Mouse (Mus musculus) erythroblast, embryonic 14.5 days (primary cell): ENCODE data around the gene Mboat7. TPM values are rescaled to one million over a fixed set of nuclear protein-coding genes. Genes with fewer than 3 reads are reported as not detected.
A peak's percentile ranks its signal among the peaks of the same experiment; 100 is the strongest.

Experiments
- H3K27me3 ChIP-seq: 2 replicates; pipeline ENCODE4 v1.6.1; 2012; ENCODE audit warnings: inconsistent platforms; ENCODE audit not compliant: control insufficient read depth
- H3K36me3 ChIP-seq: 2 replicates; pipeline ENCODE4 v1.6.1; 2012; ENCODE audit warnings: mild to moderate bottlenecking, inconsistent platforms; ENCODE audit not compliant: control insufficient read depth
- H3K4me1 ChIP-seq: 2 replicates; pipeline ENCODE4 v1.6.1; 2012; ENCODE audit warnings: inconsistent platforms; ENCODE audit not compliant: control insufficient read depth
- H3K4me3 ChIP-seq: replicated peaks from 2 replicates; pipeline ENCODE3; 2012; ENCODE audit warnings: moderate library complexity, mild to moderate bottlenecking, inconsistent platforms
- H3K9me3 ChIP-seq: 2 replicates; pipeline ENCODE4 v1.6.1; 2012; ENCODE audit warnings: low read length, inconsistent platforms, mixed read lengths; ENCODE audit not compliant: control insufficient read depth
- GATA1 ChIP-seq: IDR thresholded peaks from 2 replicates; pipeline ENCODE4 v1.6.1; 2012; ENCODE audit warnings: low read length, inconsistent platforms, mixed read lengths
- TAL1 ChIP-seq: IDR thresholded peaks from 3 replicates; pipeline ENCODE4 v1.6.1; 2012; ENCODE audit warnings: low read length, inconsistent platforms, mixed read lengths
- polyA plus RNA-seq: library from polyadenylated mRNA; stranded (reverse); fragments of >175 nt; gene quantifications from 2 replicates; pipeline ENCODE4 v1.2.3, GENCODE M21; 2012

The Mboat7 gene
- polyA plus RNA-seq, 1 experiment: 0.58 TPM

DNA sequence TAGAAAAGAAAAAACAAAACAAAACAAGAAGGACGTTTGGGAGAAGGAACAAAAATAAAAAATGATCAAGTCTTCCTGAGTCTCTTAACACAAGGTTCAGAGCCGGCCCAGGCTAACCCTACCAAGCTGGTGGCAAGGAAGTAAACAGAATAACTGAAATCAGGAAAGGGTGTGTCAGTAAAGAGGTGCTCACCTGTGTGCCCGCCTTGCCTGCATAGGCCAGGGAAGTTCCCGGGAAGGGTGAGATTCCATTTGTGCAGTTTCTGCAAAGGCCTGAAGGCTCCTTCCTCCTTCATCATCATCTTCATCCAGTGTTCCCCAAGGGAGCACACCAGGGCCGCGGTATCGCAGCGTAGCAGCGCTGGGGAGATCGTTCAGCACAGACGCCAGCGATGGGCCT, 17.0 kb downstream of the Mboat7 start:
- H3K4me3 ChIP-seq: no peak overlapping the region
- no peaks in the 10 kb centered on the region for H3K9me3 ChIP-seq
- H3K36me3 ChIP-seq: no peaks in the 10 kb centered on the region; the same call in 1 of the 2 replicates
- no peaks in the 10 kb centered on the region for H3K27me3 ChIP-seq
- TF ChIP-seq TAL1 (no peak), GATA1 (no peak)
- H3K4me1 ChIP-seq: peaks cover 2% of the 10 kb centered on the region; the same call in 1 of the 2 replicates

DNA sequence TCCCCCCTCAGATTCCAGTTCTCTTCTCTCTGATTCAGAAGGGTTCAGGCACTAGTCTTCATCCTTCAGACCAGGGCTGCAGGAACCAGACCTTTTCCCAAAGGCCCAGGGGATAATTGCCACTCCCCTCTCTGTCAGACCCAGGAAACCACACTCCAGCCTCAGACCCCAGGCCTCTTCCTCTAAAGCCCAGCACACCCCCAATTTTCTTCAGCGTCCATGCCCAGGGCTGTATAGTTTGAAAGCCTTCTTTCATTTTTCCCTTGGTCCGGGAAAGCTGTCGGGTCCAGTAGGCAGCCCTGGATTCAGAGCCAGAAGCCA, 18.1 kb downstream of the Mboat7 start:
- no peak overlapping the region for H3K4me3 ChIP-seq
- TF ChIP-seq GATA1 (no peak), TAL1 (no peak)
- H3K36me3 ChIP-seq: no peaks in the 10 kb centered on the region; the same call in 1 of the 2 replicates
- no peaks in the 10 kb centered on the region for H3K9me3 ChIP-seq
- peaks cover 2% of the 10 kb centered on the region; the same call in 1 of the 2 replicates for H3K4me1 ChIP-seq
- no peaks in the 10 kb centered on the region for H3K27me3 ChIP-seq

DNA sequence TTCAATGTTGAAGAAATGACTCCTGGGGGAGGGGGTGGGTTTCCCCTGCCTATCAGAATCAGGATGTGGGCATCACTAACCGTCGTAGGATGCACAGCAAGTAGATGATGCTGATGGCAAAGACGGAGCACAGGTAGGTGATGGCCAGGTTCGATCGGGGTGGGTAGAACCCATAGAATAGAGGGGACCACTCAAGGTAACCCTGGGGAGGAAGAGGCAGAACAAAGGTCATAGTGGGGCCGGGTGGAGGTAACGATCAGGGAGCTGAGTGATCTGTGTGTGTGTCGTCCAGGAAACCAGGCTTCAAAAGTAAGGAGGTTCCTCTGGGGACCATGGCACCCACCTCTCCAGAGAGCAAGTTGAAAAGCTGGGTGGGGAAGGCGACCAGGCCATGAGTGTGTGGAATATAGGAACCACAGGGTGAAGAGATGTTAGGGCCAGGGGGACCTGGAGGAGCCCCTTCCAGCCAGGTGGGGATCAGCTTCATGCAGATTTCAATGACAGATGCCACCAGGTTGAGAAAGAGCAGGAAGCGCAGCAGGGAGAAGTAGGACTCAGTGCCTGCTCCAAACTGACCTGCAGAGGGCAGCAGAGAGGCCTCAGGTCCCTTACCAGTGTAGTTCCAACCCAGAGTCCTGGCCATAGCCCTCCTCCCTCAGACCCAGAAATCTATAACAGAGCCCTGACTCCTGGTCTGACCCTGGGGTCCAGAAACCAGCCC, 18.7 kb downstream of the Mboat7 start:
- Histone ChIP-seq H3K27me3 (no peaks in the 10 kb centered on the region), H3K36me3 (no peaks in the 10 kb centered on the region; the same call in 1 of the 2 replicates), H3K4me3 (no peak overlapping the region), H3K4me1 (peaks cover 2% of the 10 kb centered on the region; the same call in 1 of the 2 replicates), H3K9me3 (no peaks in the 10 kb centered on the region)
- TF ChIP-seq GATA1: no peak
- no peak for TF ChIP-seq TAL1

DNA sequence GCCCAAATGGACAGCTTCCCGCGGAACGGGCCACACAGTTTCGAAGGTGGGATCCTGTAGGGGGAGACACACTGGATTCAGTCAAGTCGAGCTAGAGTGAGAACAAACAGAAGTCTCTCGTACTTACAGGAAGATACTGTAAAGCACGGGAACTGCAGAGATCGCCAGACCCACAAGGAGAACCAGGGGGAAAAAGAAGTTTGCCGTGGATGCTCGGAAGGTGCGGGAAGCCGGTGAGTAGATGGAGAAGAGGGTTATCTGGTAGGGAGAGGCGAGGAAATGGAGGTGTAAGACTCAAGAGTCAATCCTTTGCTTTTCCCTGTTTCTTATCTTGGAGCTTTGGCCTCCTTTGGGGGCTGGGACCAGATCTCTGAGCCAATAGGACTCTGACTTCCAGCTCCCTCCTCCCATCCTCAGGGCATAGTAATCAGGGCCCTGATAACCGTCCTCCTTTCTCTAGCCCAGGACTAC, 26.4 kb downstream of the Mboat7 start:
- Histone ChIP-seq H3K4me1 (peaks cover 42% of the 10 kb centered on the region), H3K36me3 (peaks cover 19% of the 10 kb centered on the region), H3K9me3 (no peaks in the 10 kb centered on the region), H3K27me3 (no peaks in the 10 kb centered on the region), H3K4me3 (peak overlapping the region; percentile 76)
- TF ChIP-seq TAL1 (no peak), GATA1 (no peak)

DNA sequence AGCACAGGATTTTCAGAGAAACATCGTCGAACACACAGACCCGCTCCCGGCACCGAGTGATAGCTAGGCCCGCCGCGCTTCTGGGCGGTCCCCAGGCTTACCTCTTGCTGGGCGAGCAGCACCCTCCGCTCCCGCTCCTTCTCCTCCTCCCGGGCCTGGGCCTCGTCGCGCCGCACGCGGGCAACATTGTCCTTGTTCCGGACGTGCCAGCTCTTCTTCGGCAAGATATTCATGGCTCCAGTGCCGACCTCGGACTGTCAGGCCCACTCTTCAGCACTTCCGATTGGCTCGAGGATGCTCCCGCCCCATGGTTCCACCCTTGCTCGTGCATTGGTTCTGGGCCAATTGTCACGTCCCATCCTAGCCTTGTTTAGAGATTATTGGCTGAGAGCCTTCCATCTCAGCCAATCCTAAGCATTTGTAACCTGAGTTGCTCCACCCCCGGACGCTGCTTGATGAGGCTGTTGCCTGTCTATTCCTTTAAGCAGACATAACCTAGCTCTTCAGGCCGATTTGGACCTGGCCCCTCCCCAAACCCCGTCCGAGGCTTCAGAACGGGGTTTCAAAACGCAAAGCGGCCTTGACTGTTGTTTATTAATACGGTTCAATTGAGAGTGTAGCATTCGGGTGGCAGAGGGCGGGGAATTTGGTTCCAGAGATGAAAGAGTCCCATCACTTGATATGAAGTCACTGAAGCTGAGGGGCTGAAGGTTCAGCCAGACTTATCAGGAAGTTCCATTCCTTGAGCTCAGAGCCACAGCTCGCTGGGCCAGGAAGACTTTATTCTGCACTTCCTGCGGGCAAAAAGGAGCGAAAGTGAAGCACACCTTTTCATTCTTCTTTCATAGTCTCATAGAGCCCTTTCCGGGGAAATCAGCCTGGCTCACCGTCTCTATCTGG, 27.9 kb downstream of the Mboat7 start, which contains the start of gene Leng1:
TSS of gene Leng1 (minus strand) at position 626 of the 900 bp plus-strand sequence.
- Histone ChIP-seq H3K36me3 (peaks cover 34% of the 10 kb centered on the region), H3K9me3 (no peaks in the 10 kb centered on the region), H3K4me3 (peak within 1 kb of the TSS; percentile 76), H3K27me3 (no peaks in the 10 kb centered on the region), H3K4me1 (peaks cover 42% of the 10 kb centered on the region)
- no peak for TF ChIP-seq GATA1
- no peak for TF ChIP-seq TAL1

DNA sequence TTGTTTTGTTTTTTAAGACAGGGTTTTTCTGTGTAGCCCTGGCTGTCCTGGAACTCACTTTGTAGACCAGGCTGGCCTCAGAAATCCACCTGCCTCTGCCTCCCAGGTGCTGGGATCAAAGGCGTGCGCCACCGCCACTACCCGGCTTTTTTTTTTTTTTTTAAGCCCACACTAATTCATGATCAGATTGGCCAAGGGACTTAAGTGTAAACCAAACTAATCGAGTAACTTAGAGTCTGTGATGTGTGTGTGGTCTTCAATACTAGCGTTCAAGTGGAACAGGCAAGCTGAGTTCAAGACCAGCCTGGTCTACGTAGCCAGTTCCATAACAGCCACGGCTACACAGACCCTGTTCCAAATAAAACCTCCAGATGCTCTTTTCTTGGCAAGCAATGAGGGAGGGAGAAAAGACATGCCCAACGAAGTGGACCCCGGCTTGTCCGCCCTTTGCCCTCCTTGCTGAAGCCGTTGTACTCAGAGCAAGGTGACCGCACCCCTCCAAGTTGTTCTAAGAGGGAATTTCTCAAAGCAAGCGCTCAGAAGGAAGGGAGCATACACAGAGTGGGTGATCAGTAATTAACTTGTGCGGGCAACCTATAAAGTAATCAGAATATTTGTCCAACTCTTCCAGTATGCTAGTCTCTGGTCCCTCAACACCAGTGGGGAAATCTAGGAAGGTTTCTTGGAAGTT, 28.7 kb downstream of the Mboat7 start:
- Histone ChIP-seq H3K36me3 (peaks cover 42% of the 10 kb centered on the region), H3K27me3 (no peaks in the 10 kb centered on the region), H3K9me3 (no peaks in the 10 kb centered on the region), H3K4me1 (peaks cover 42% of the 10 kb centered on the region), H3K4me3 (peak overlapping the region; percentile 76)
- TF ChIP-seq TAL1 (no peak), GATA1 (no peak)

DNA sequence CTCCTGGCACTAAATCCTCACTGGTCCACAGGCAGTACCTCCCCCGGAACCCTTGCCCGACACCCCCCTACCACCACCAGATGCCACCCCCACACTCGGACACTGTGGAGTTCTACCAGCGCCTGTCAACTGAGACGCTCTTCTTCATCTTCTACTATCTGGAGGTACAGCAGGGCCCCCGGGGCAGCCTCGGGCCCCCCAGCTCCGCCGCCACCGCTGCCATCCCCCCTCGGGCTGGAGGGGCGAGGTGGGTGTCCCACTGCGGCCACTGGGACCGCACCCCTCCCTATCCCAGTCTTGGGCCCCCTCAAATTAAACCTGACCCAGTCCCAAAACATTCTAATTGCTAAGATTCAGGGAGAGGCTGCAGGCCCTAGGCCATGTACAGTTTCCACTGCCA, 34.7 kb downstream of the Mboat7 start:
- Histone ChIP-seq H3K9me3 (no peaks in the 10 kb centered on the region), H3K36me3 (peaks cover 100% of the 10 kb centered on the region), H3K4me1 (peaks cover 7% of the 10 kb centered on the region), H3K4me3 (no peak overlapping the region), H3K27me3 (no peaks in the 10 kb centered on the region)
- TF ChIP-seq TAL1: no peak
- TF ChIP-seq GATA1: no peak

DNA sequence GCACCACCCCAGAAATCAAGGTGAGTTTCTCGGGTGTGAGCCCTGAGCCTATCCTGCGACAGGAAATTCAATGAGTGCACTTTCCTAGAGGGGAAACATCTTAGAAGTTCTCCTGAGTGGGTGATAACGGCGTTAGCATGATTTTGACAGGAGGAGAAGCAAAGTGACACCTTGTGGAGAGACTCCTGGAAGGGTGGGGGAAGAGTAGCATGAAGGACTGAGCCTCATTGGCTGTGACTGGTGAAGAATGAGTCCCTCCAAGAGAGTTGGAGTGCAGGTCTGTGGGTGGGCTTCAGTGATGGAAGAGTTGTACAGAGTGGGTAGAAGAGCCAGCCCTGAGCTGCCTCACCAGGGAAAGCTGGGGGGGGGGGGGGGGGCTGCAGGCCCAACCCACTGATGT, 36.4 kb downstream of the Mboat7 start:
- peaks cover 2% of the 10 kb centered on the region for H3K4me1 ChIP-seq
- TF ChIP-seq TAL1 (no peak), GATA1 (no peak)
- no peak overlapping the region for H3K4me3 ChIP-seq
- peaks cover 100% of the 10 kb centered on the region for H3K36me3 ChIP-seq
- no peaks in the 10 kb centered on the region for H3K9me3 ChIP-seq
- no peaks in the 10 kb centered on the region for H3K27me3 ChIP-seq
